Mouse (Mus musculus) 3T3-L1 (cell line): ENCODE results near the gene Rptor.

ENCODE experiments used
- DNase-seq: peaks from one replicate; pipeline ENCODE4 v3.0.0-alpha.2; 2015; ENCODE audit warnings: low read depth, low spot score

Rptor gene

GRCm38 (mm10) chr11:119733657-119733990, 130.9 kb downstream of the Rptor start:
- DNase-seq = no peak

DNA sequence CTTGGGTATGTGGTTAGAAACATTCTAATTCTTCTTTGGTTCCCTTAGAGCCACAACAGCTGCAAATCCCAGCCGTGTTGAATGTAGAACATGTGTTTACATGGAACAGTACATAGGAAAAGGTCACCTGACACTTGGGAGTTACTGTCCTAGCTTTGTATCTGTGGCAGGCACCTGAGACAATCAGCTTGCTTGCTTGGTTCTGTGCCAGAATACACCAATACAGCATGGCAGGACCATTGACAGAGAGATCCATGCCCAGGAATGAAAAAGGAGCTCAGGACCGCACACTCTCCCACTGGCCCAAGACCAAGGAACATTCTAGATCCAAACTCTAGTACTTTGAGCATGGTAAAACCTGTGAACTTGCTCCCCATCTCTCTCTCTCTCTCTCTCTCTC, 132.4 kb downstream of the Rptor start:
- no peak for DNase-seq

- no peak for DNase-seq
Measured at GRCm38 (mm10) chr11:119738990-119739846, 136.5 kb downstream of the Rptor start.

- DNase-seq = no peak
Measured at GRCm38 (mm10) chr11:119741401-119741800, 138.7 kb downstream of the Rptor start.

GRCm38 (mm10) chr11:119744436-119744835, 141.7 kb downstream of the Rptor start:
- DNase-seq = no peak

GRCm38 (mm10) chr11:119745333-119745732, 142.6 kb downstream of the Rptor start:
- no peak for DNase-seq

DNA sequence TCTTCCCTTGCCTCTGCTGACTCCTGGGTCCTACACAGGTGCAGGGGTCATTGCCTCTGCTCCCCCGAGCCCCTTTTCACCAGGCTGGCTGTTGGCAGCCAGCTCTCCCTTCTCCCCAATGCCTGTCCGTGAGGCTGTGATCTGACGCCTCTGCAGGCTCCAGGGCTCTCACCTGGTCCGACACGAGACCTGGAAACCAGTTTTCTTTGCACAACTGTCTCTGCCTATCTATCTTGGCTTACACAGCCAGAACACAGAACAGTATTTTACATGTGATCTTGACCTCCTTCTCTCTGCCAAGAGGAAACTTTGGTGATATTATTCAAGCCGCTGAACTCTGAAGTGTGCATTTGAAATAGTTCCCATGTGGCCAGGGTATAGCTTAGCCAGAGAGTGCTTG, 151.8 kb downstream of the Rptor start:
- no peak for DNase-seq

GRCm38 (mm10) chr11:119758214-119758613, 155.5 kb downstream of the Rptor start:
- no peak for DNase-seq

DNA sequence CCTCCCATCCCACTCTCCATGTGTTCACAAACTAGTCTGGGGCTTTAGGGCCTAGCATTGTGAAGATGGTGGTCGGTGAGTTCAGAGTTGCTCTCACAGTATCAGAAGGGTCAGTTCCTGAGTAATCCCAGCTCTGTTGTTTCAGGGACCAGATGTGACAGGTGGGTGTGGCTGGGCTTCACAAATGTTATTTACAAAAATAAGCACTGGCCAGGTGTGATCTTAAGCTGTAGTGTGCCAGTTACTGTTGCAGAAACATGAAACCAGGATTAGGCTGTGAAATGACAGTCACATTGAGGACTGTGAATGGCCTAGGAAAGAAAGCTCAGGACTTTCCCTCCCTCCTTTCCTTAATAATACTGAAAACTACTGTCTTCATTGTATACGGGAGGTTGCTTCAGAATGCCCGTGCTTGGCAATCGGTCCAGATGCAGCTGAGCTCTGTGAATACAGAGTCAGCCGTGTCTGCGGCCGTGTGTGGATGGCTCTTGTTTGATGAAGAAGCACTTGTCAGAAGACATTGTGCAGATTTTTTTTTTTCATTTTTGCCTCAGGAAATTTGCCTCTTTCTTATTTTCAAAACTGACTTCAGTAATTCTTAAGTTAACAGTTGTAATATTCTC, 156.1 kb downstream of the Rptor start:
- no peak for DNase-seq

DNA sequence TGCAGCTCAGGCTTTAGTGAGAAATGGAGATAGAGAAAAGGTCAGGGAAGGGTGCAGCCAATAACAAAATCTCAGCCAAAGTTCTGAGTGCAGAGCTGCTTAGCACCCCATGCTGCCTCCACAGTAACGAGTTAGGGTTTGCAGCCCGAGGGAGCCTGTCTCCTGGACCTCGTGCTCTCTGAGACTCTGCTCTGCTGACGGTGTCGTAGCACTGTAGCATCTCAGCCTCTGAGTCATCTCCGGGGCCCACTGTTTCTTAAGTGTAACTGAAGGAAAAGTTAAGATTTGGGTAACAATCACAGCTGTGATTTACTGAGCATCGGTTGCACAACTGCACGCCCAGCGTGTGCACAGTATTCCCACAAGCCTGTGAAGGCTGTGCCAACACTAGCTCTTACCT, 160.2 kb downstream of the Rptor start:
- peak; percentile 19 for DNase-seq

DNA sequence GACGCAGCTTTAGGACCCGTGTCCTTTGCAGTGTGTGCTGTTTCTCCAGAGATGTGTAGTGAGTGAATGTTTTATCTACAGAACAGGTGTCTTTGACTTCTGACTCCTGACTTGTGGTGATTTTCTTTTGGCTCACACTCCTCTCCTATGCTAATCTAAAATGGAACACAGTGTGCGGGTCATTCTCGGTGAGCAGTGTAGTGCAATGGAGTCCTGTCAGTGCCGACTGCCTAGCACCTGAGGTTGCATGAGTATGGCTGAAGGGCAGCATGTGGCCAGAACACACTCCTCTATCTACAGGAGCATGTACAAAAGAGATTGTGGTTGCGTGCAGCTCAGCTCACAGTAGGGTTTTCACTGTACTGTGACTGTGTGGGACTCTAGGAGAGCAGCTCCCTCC, 163.3 kb downstream of the Rptor start:
- no peak for DNase-seq

DNA sequence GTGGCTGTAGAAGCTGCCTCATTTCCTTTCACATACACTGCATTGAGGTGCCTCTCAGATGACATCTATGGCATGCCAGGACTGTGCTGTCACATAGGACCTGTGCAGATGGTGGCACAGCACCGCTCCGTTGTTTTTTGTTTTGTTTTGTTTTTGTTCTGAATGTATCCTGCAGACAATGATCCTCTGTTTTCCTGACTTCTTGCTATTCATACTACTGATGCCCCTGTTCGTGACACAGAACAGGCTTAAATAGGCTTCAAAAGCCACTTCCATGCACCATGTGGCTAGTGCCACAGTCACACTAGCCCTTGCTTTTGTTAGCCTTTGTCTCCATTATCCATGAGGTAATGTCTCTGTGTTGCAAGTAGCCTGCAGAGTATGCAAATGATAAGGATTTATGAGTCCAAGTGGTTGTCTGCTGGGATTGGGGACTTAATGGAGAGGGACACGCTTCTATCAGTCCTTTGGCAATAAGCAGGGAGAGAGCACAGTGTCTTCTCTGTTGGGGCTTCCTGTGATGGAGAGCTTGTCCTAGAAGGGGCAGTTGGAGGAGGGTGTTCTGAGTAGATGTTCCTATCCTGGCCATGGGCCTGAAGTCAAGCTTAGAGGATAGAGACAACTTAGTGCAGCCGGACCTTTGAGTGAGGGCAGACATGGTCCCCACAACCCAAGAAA, 164.2 kb downstream of the Rptor start:
- DNase-seq = no peak

DNA sequence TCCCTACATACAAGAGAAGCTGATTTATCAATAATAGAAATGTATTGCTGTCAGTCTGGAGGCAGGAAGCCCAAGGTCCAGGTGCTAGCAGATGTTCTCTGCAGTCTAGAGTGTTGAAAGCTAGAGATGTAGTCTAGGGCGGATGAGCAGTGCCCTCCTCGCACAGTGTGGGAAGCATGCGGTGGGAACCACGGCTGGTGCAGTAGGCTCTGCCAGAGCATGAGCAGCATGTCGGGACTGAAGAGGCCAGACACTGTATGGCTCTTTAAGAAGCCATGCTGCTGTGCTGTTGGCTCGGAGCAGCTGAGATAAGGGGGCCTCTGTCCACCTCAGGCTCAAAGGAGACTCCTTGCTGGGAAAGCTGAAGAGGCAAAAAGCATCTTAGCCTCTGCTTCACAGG, 164.8 kb downstream of the Rptor start:
- DNase-seq = no peak

DNA sequence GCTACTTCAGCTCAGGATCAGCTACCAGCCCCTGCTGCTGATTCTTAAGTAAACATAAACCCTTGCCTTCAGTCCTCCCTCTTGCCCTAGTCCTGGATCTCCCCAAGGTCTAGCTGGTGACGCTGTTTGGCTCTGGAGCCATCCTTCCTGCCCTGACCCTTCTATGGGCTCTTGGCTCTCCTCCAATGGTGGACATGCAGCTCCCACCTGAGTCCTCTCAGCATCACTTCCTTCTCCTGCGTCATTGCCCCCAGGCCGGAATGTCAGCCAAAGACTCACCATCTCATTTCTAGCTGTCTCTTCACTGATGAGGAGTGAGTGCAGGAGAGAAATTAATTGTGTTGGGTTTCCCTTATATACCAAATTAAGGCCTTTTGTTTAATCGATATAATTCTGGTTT, 165.8 kb downstream of the Rptor start:
- no peak for DNase-seq

DNA sequence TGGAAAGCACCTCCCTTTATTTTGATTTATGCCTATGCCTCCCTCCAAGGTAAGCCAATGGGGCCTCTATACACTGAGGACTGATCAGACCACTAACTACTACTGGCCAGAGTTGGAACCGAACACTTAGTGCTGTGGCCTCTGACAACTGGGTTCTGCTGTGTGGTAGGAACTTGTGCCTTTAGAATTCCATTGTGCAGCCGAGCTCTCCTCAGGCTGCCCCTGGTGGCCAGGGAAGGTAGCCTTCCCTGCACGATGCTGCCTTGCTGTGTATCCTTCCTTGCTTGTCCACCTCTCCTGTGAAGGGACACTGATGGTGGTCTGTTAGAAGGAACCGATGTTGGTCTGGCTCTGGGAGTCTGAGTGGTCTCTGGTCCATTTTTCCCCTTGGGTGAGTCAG, 167.0 kb downstream of the Rptor start:
- no peak for DNase-seq

DNA sequence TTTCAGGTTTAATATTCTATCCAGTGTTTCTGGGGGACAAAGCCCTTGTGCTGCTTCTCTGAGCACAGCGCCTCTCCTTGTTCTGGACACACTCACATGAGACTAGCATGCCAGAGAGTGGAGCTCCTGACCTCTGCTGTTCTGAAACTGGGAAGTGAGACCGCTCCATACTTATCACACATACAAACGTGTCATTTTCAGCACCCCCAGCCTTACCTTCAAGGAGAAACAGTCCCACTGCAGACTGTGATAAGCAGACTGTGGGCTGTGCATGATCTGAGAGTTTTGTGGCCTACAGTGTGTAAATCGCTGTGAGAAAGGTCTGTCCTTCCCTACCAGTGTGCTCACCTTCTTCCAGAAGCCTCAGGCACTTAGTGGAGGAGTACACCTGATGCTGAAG, 168.3 kb downstream of the Rptor start:
- no peak for DNase-seq

DNA sequence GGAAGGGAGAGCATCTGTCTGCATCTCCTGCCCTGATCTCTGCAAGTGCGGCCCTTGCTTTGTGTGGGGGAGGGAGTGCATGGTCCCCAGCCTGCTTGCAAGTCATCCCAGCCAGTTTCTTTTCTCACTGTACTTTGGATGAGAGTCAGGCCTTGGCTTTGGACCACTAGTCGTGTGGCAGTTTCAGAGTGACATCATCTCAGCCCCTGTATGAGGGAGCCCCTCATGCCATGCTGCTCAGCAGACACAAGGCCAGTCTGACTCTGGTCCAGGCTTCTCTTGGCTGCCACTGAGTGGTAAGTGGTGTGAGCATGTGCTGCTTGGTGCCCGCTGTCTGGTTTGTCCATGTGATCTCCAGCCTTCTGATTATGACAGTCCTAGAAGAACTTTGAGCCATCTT, 170.2 kb downstream of the Rptor start:
- DNase-seq = no peak

GRCm38 (mm10) chr11:119775076-119775760, 172.5 kb downstream of the Rptor start:
- peak; percentile 48 for DNase-seq

DNA sequence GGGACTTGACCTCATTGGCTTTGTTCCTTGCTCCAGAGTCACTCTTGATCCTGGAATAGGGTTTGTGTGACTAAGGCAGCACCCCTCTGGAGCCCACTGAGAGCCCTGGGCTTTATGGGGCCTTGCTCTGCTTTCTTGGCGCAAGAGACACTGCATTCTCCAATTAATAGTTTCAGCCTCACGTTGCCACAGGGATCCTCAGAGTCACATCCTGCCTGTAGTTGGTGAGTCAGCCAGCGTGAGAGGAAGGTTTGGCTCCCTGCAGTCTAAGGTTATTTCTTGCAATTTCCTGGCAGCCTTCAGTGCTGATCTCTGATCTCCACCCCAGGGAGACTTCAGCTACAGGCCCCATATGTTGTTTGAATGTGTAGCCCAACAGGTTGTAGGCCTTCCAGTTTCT, 174.5 kb downstream of the Rptor start:
- peak; percentile 90 for DNase-seq

- DNase-seq = peak; percentile 28
Measured at GRCm38 (mm10) chr11:119777872-119778271, 175.2 kb downstream of the Rptor start.

DNA sequence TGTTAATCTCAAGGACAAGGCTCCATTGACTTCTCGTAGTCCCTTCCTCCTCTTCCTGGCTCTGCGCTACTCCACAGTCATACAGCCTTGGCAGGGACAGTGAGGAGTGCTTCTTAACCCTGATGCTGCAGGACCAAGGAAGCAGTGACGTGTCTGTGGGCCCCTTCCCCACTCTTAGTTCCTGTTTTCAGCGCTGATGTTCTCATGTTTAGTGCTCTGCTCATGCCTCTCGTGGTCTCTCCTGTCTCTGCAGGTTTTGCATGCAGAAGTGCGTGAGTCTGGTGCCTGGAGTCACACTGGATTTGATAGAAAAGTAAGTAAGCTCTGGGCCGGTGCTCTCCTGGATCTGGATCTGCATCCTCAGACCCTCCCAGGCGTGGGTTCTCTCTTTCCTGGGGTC, 177.6 kb downstream of the Rptor start:
- DNase-seq = no peak

DNA sequence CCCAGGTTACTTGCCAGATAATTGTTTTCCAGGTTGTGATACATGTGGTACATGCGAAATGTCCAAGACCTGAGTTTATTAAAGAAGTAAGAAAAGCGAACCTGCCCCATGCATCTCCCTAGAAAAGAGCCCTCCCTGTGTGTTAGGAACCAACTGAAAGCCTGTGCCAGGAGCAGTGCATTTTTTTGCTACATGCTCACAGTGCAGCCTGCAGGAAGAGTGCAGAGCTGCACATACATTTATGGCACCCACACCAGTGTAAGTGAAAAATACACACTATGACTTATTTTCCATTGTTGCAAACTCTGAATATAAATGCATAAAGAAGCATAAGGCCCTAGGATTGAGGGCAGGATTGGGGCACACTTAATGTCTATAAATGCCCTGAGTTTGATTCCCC, 178.5 kb downstream of the Rptor start:
- DNase-seq = no peak
